Mouse (Mus musculus): ENCODE data around the gene Skp2.

DNA sequence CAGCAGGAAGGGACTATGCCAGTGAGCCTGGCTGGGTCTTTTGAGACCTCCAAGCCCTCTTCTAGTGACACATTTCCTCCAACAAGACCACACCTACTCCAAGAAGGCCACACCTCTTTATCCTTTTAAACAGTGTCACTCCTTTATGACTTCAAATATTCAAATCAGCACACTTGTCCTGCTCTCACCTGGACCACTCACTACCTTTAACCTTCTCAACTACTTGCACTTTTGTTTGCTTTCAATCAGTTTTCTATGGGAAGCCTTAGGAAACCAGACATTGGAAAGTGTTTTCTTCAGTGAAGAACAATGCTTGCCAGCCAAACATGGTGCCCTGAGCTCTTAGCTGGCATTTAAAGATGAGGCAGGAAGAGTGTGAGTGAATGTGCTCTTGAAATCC, at the start of gene Skp2:
- TF ChIP-seq POLR2A (IDR thresholded peaks at IDR 0.05; ENCODE audit: low read depth, low read length) (no peak), CTCF (IDR thresholded peaks at IDR 0.05; ENCODE audit: borderline replicate concordance, insufficient read depth, low read length) (no peak)

Data from embryonic fibroblast, embryonic 13.5 days (primary cell).